Mouse (Mus musculus) E14TG2a.4 (cell line): ENCODE measurements around the gene Fbl.

Source experiments
- H3K27me3 ChIP-seq: 2 replicates; pipeline ENCODE4 v1.6.1; 2014; ENCODE audit warnings: low read length, control low read depth; ENCODE audit not compliant: insufficient read depth
- H3K36me3 ChIP-seq: 2 replicates; pipeline ENCODE4 v1.6.1; 2014; ENCODE audit warnings: low read length, control low read depth; ENCODE audit not compliant: insufficient read depth
- H3K4me1 ChIP-seq: replicated peaks from 2 replicates; pipeline ENCODE4 v1.6.1; 2014; ENCODE audit warnings: low read depth, low read length, control low read depth
- H3K4me3 ChIP-seq: replicated peaks from 2 replicates; pipeline ENCODE4 v1.5.1; 2014; ENCODE audit warnings: mild to moderate bottlenecking, low read length
- H3K9me3 ChIP-seq: 2 replicates; pipeline ENCODE4 v1.6.1; 2014; ENCODE audit warnings: low read length, control low read depth
- CTCF ChIP-seq: conservative IDR thresholded peaks from 2 replicates; pipeline ENCODE4 v1.5.1; 2014; ENCODE audit warnings: low read length
- NANOG ChIP-seq: IDR thresholded peaks from 2 replicates; pipeline ENCODE4 v1.6.1; 2014; ENCODE audit warnings: borderline replicate concordance, low read length, mixed read lengths
- POU5F1 ChIP-seq: IDR thresholded peaks from 2 replicates; pipeline ENCODE4 v1.6.1; 2014; ENCODE audit warnings: low read length, borderline replicate concordance

The Fbl gene

GRCm38 (mm10) chr7:28159893-28160292, 9.6 kb upstream of the Fbl start:
- H3K4me1 ChIP-seq = peaks cover 26% of the 10 kb centered on the region
- no peak for TF ChIP-seq CTCF
- no peak for TF ChIP-seq POU5F1
- no peak for TF ChIP-seq NANOG
- no peak overlapping the region for H3K4me3 ChIP-seq
- H3K36me3 ChIP-seq = no peaks in the 10 kb centered on the region
- H3K9me3 ChIP-seq = no peaks in the 10 kb centered on the region
- H3K27me3 ChIP-seq = 0 out of 2 replicates have a peak, but pooled peaks cover 3% of the 10 kb centered on the region

- Histone ChIP-seq H3K27me3 (0 out of 2 replicates have a peak, but pooled peaks cover 3% of the 10 kb centered on the region), H3K4me3 (no peak overlapping the region), H3K4me1 (peaks cover 20% of the 10 kb centered on the region), H3K9me3 (peaks cover 9% of the 10 kb centered on the region), H3K36me3 (no peaks in the 10 kb centered on the region)
- TF ChIP-seq CTCF = no peak
- TF ChIP-seq POU5F1 = no peak
- no peak for TF ChIP-seq NANOG
Measured at GRCm38 (mm10) chr7:28161163-28161749, 8.3 kb upstream of the Fbl start.

- Histone ChIP-seq H3K4me1 (peaks cover 23% of the 10 kb centered on the region), H3K9me3 (peaks cover 9% of the 10 kb centered on the region), H3K36me3 (no peaks in the 10 kb centered on the region), H3K27me3 (no peaks in the 10 kb centered on the region), H3K4me3 (no peak overlapping the region)
- TF ChIP-seq CTCF = peak; percentile 38
- no peak for TF ChIP-seq NANOG
Measured at GRCm38 (mm10) chr7:28165406-28165805, 4.1 kb upstream of the Fbl start.

GRCm38 (mm10) chr7:28168320-28169115, 992 bp upstream of the Fbl start:
- Histone ChIP-seq H3K36me3 (peaks cover 12% of the 10 kb centered on the region), H3K27me3 (no peaks in the 10 kb centered on the region), H3K4me1 (peaks cover 47% of the 10 kb centered on the region), H3K4me3 (peak overlapping the region; percentile 98), H3K9me3 (peaks cover 9% of the 10 kb centered on the region)
- TF ChIP-seq CTCF (peak; percentile 85), POU5F1 (no peak)

- Histone ChIP-seq H3K36me3 (peaks cover 67% of the 10 kb centered on the region), H3K9me3 (no peaks in the 10 kb centered on the region), H3K4me3 (no peak overlapping the region), H3K27me3 (no peaks in the 10 kb centered on the region), H3K4me1 (peaks cover 84% of the 10 kb centered on the region)
- TF ChIP-seq CTCF (no peak), NANOG (no peak), POU5F1 (no peak)
Measured at GRCm38 (mm10) chr7:28175358-28175757, 5.8 kb downstream of the Fbl start.

GRCm38 (mm10) chr7:28179228-28179627, 9.7 kb downstream of the Fbl start, which contains the start of gene Dyrk1b:
Gene Dyrk1b, plus strand, starts transcription at chr7:28179469.
- peaks cover 74% of the 10 kb centered on the region for H3K4me1 ChIP-seq
- TF ChIP-seq NANOG = no peak
- no peak for TF ChIP-seq CTCF
- no peak for TF ChIP-seq POU5F1
- peak within 1 kb of the TSS; percentile 95 for H3K4me3 ChIP-seq
- no peaks in the 10 kb centered on the region for H3K9me3 ChIP-seq
- H3K36me3 ChIP-seq = peaks cover 86% of the 10 kb centered on the region
- H3K27me3 ChIP-seq = no peaks in the 10 kb centered on the region

- Histone ChIP-seq H3K27me3 (no peaks in the 10 kb centered on the region), H3K4me3 (peak overlapping the region; percentile 95), H3K9me3 (no peaks in the 10 kb centered on the region), H3K36me3 (peaks cover 86% of the 10 kb centered on the region), H3K4me1 (peaks cover 74% of the 10 kb centered on the region)
- TF ChIP-seq NANOG = no peak
Measured at GRCm38 (mm10) chr7:28179741-28180377, 10.3 kb downstream of the Fbl start.

GRCm38 (mm10) chr7:28180890-28181289, 11.4 kb downstream of the Fbl start:
- H3K4me1 ChIP-seq = peaks cover 71% of the 10 kb centered on the region
- H3K4me3 ChIP-seq = peak overlapping the region; percentile 95
- TF ChIP-seq NANOG = no peak
- no peak for TF ChIP-seq CTCF
- TF ChIP-seq POU5F1 = no peak
- no peaks in the 10 kb centered on the region for H3K27me3 ChIP-seq
- H3K36me3 ChIP-seq = peaks cover 83% of the 10 kb centered on the region
- H3K9me3 ChIP-seq = no peaks in the 10 kb centered on the region
